Mouse (Mus musculus): ENCODE results near the gene Nfasc. TPM values are rescaled to one million over a fixed set of nuclear protein-coding genes. Genes with fewer than 3 reads are reported as not detected.

The Nfasc gene
- total RNA-seq, 1 experiment from 2014 or later = 4.2 TPM

- no peak for DNase-seq
Measured at GRCm38 (mm10) chr1:132540701-132541100, 200.9 kb downstream of the Nfasc start.

DNA sequence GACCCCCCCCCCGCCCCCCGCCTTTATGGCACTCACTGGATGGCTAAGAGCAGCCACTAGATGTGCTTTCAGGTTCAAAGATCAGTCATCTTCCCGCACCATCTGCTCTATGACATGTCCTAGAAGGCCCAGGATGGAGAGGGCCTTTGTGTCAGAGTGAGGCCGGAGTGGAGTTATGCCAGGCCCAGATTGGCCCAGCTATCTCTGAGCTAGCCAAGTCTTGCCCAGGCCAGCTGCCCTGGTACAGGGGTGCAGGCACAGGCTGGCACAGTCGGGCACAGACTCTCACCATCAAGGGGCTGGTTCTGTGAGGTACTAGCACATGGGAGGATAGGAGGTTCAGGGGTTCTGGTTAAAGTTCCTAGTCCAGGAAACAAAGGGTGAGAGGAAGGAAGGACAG, 203.9 kb downstream of the Nfasc start:
- DNase-seq = no peak

- DNase-seq = no peak
Measured at GRCm38 (mm10) chr1:132536416-132536815, 205.2 kb downstream of the Nfasc start.

- DNase-seq = no peak
Measured at GRCm38 (mm10) chr1:132535541-132535940, 206.1 kb downstream of the Nfasc start.

GRCm38 (mm10) chr1:132533840-132534239, 207.8 kb downstream of the Nfasc start:
- no peak for DNase-seq

GRCm38 (mm10) chr1:132532521-132532920, 209.1 kb downstream of the Nfasc start:
- no peak for DNase-seq

- DNase-seq = no peak
Measured at GRCm38 (mm10) chr1:132530631-132531191, 210.9 kb downstream of the Nfasc start.

- no peak for DNase-seq
Measured at GRCm38 (mm10) chr1:132528647-132529334, 212.8 kb downstream of the Nfasc start.

DNA sequence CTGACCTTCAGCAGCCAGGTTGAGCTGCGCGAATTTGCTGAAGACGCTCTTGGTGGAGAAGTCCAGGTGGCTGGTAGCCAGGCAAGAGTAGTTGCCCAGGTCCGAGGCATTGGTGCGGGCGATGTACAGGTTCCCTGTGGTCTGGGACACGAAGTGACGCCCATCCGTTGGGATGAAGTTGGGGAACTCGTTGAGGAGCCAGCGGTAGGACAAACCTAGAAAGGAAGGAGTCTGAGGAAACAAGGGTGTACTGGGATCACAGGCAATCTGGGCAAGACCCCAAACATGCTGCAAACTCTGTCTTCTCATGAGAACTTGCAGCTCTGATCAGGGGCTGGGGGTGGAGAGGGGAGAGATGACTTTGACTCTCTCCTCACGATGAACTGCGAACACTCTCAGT, 213.5 kb downstream of the Nfasc start:
- no peak for DNase-seq

GRCm38 (mm10) chr1:132525832-132526231, 215.8 kb downstream of the Nfasc start:
- DNase-seq = peak; percentile 84

GRCm38 (mm10) chr1:132523920-132524319, 217.7 kb downstream of the Nfasc start:
- DNase-seq = peak; percentile 37

DNA sequence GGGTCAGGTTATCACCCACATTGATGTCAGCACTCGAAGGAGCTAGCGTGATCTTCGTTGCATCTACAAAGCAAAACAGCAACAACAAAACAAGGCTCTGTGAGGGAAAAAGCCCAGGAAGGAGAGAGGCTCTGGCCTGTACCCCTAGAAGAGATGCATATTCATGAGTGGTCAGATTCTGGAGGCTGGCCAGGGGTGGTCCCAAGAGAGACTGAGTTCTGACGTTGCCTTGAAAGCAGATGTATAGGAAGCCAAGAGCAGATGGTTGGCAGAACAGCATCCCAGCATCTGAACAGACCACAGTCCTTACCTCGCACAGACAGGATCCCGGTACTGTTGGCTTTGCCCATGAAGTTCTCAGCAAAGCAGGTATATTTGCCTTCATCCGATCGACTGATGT, 218.5 kb downstream of the Nfasc start:
- no peak for DNase-seq

GRCm38 (mm10) chr1:132520764-132521163, 220.8 kb downstream of the Nfasc start:
- DNase-seq = peak; percentile 86

DNA sequence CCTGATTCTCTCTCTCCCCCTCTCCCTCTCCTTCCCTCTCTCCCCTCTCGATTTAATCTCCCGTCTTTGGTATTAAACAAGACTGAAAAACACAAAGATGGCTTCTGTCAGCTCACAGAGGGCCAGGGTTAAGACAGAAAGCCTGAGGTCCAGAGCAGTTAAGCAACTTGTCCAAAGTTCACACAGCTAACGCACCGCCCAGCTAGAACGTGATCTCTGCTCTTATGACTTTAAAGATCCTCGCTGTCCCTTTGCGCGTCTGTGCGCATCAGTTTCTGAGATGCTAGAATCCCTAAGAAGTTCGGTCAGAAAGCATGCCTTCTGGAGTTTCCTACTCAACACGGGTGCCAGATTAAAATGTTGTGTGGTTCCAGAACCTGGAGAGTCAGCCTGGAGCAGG, 221.9 kb downstream of the Nfasc start:
- no peak for DNase-seq

- no peak for DNase-seq
Measured at GRCm38 (mm10) chr1:132518621-132519020, 223.0 kb downstream of the Nfasc start.

DNA sequence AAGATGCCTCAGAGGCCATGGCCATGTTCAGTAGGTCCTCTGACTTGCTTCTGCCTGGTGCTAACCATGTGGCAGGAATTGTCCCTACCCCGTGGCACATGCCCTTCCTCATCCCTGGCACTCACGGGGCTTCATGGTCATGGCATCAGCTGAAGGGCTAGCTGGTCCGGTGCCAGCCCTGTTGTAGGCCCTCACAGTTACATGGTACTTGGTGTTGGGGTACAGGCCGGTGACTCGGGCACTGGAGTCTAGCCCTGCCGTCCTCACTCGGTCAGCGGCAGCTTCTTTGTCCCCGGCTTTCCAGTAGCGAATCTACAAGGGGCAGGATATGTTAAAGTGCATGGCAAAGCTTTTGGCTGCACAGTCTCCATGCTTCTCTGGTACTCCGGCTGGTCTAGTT, 224.8 kb downstream of the Nfasc start:
- DNase-seq = no peak

DNA sequence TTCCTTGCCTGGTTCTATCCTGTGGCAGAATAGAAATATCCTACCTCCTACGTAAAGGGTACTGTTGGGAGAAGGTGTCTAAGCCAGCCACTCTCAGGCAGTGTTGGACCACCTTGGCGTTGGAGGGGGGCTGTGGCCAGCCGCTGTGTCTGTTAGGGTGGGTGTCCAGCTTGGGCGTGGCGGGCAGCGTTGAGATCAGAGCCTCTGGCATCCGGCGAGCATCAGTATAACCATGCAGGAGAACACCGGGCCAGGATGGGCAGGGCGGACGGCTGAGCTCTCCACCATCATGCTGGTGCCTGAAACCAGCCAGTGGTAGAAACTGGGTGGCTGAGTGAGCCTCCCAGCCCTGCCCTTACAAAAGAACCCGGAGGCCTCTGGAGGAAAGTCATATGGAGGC, 226.3 kb downstream of the Nfasc start:
- no peak for DNase-seq

Other genes starting within 250 kb of the Nfasc start
- gene Tmem81, start 235.6 kb downstream of the Nfasc start, total RNA-seq (2021) = 2.3 and 4.2 TPM in 2 replicates
- gene Cntn2, start 198.5 kb downstream of the Nfasc start, total RNA-seq (2021) = 0.07 and 0.94 TPM in 2 replicates
- 7.7 and 9.2 TPM in 2 replicates for gene Lrrn2, start 138.5 kb upstream of the Nfasc start, total RNA-seq (2021)

Measured in adrenal gland, postnatal 14 days (tissue).